Mouse (Mus musculus): ENCODE data around the gene Arid3a.

GRCm38 (mm10) chr10:80003374-80004232, 76.8 kb downstream of the Arid3a start:
- TF ChIP-seq CTCF (IDR thresholded peaks at IDR 0.05; ENCODE audit: control insufficient read depth, insufficient read depth, insufficient replicate concordance, low read depth, low read length) (no peak), POLR2A (IDR thresholded peaks at IDR 0.05; ENCODE audit: control insufficient read depth, low read depth, low read length) (no peak)
